In genomic region chr4:63344295-63344694, GRCm38 (mm10) we compare ENCODE assay signal across 16 mouse cellular contexts. TPM values are rescaled to one million over a fixed set of nuclear protein-coding genes. Genes with fewer than 3 reads are reported as not detected.
DNase-seq lines count a peak whose midpoint lies in the region; ATAC-seq and TF ChIP-seq lines count a peak whose summit lies in the region.
"Had no signal": no experiment of that assay in that cellular context is flagged by ENCODE, and none has a peak within 500 bp of the region (broad histone marks: within the 10 kb centered on the region; RNA-seq: fewer than 3 reads in every experiment).

Gene Orm1 (plus strand): TSS chr4:63344560.

- no peak within 1 kb of the TSS for H3K4me2 ChIP-seq in forebrain, embryonic 11.5 days (ENCODE audit: low read depth, low read length, severe bottlenecking)
- H3K4me2 ChIP-seq in forebrain, embryonic 14.5 days (ENCODE audit: low read length) = no peak within 1 kb of the TSS
- H3K4me2 ChIP-seq in forebrain, embryonic 12.5 days = no peak within 1 kb of the TSS
- H3K4me2 ChIP-seq: hindbrain, embryonic 15.5 days had no signal

- no peak for ATAC-seq in forebrain, embryonic 11.5 days (replicated peaks; ENCODE audit: low FRiP score)
- ATAC-seq in forebrain, embryonic 14.5 days = no peak
- peak; percentile 69 for ATAC-seq in megakaryocyte, adult 5-6 weeks (ENCODE audit: poor library complexity, severe bottlenecking)
- no peak for ATAC-seq in forebrain, embryonic 12.5 days (ENCODE audit: low FRiP score)

- no peaks in the 10 kb centered on the region for H3K4me1 ChIP-seq in forebrain, embryonic 11.5 days (replicated peaks; ENCODE audit: control insufficient read depth, insufficient read depth, low read length)
- no peaks in the 10 kb centered on the region for H3K4me1 ChIP-seq in forebrain, embryonic 14.5 days (ENCODE audit: control insufficient read depth, insufficient read depth, low read length)
- peaks cover 8% of the 10 kb centered on the region; the same call in 1 of the 2 replicates for H3K4me1 ChIP-seq in brown adipose tissue, adult 24 weeks (ENCODE audit: control insufficient read depth, insufficient read depth, insufficient read length, low read length)
- H3K4me1 ChIP-seq in forebrain, embryonic 12.5 days = no peaks in the 10 kb centered on the region
- H3K4me1 ChIP-seq: megakaryocyte, embryonic 14.5 days had no signal

- no peaks in the 10 kb centered on the region for H3K9me3 ChIP-seq in forebrain, embryonic 11.5 days (ENCODE audit: control insufficient read depth, low read length)
- no peaks in the 10 kb centered on the region for H3K9me3 ChIP-seq in forebrain, embryonic 14.5 days (replicated peaks; ENCODE audit: control insufficient read depth, low read length)
- no peaks in the 10 kb centered on the region for H3K9me3 ChIP-seq in forebrain, embryonic 12.5 days
- H3K9me3 ChIP-seq: hindbrain, embryonic 15.5 days; megakaryocyte, embryonic 14.5 days had no signal

- H3K27me3 ChIP-seq in forebrain, embryonic 11.5 days (ENCODE audit: control insufficient read depth, insufficient read depth, low read length) = no peaks in the 10 kb centered on the region
- no peaks in the 10 kb centered on the region for H3K27me3 ChIP-seq in forebrain, embryonic 14.5 days (replicated peaks; ENCODE audit: control insufficient read depth, insufficient read depth, low read length)
- H3K27me3 ChIP-seq in C2C12 (ENCODE audit: control insufficient read depth, insufficient read depth, insufficient read length) = peaks cover 3% of the 10 kb centered on the region
- no peaks in the 10 kb centered on the region for H3K27me3 ChIP-seq in forebrain, embryonic 12.5 days
- H3K27me3 ChIP-seq: hindbrain, embryonic 15.5 days had no signal

- no peak within 1 kb of the TSS for H3K9ac ChIP-seq in forebrain, embryonic 11.5 days (ENCODE audit: low read length)
- no peak within 1 kb of the TSS for H3K9ac ChIP-seq in forebrain, embryonic 14.5 days (ENCODE audit: low read length)
- no peak within 1 kb of the TSS for H3K9ac ChIP-seq in forebrain, embryonic 12.5 days
- H3K9ac ChIP-seq: hindbrain, embryonic 15.5 days had no signal

- WGBS in forebrain, embryonic 11.5 days = 87% methylated on average over 8 of the region's 8 CpGs
- WGBS in forebrain, embryonic 14.5 days = 88% methylated on average over 8 of the region's 8 CpGs
- WGBS in forebrain, embryonic 12.5 days = 85% methylated on average over 8 of the region's 8 CpGs

- no peak for TF ChIP-seq CTCF in C2C12 (IDR thresholded peaks at IDR 0.05; ENCODE audit: control insufficient read depth, insufficient read depth, insufficient read length)

- peak; percentile 22 for DNase-seq in forebrain, embryonic 11.5 days (ENCODE audit: low spot score)
- DNase-seq in forebrain, embryonic 14.5 days (ENCODE audit: low spot score) = no peak
- no peak for DNase-seq in ovary, postnatal 14 days (ENCODE audit: low spot score)
- DNase-seq in cerebellum, adult 8-10 months = no peak
- DNase-seq: spleen, adult 18-20 months had no signal

- H3K4me3 ChIP-seq in forebrain, embryonic 11.5 days (ENCODE audit: low read depth, low read length) = no peak within 1 kb of the TSS
- H3K4me3 ChIP-seq in forebrain, embryonic 14.5 days (ENCODE audit: low read depth, low read length) = no peak within 1 kb of the TSS
- H3K4me3 ChIP-seq in C2C12 (ENCODE audit: insufficient read depth, poor library complexity, severe bottlenecking) = no peak within 1 kb of the TSS
- H3K4me3 ChIP-seq in brown adipose tissue, adult 24 weeks (ENCODE audit: insufficient read depth, low read depth, low read length) = no peak within 1 kb of the TSS
- no peak within 1 kb of the TSS for H3K4me3 ChIP-seq in forebrain, embryonic 12.5 days (replicated peaks)
- H3K4me3 ChIP-seq: hindbrain, embryonic 15.5 days; megakaryocyte, embryonic 14.5 days had no signal

- H3K27ac ChIP-seq in forebrain, embryonic 11.5 days (ENCODE audit: low read depth, low read length) = no peak within 1 kb of the TSS
- H3K27ac ChIP-seq in forebrain, embryonic 14.5 days (ENCODE audit: low read depth, low read length) = no peak within 1 kb of the TSS
- H3K27ac ChIP-seq in brown adipose tissue, adult 24 weeks (replicated peaks; ENCODE audit: low read depth, low read length) = no peak within 1 kb of the TSS; the same call in 1 of the 2 replicates
- H3K27ac ChIP-seq in forebrain, embryonic 12.5 days = no peak within 1 kb of the TSS
- H3K27ac ChIP-seq: hindbrain, embryonic 15.5 days had no signal

- no peaks in the 10 kb centered on the region for H3K36me3 ChIP-seq in forebrain, embryonic 11.5 days (ENCODE audit: control insufficient read depth, insufficient read depth, low read length)
- H3K36me3 ChIP-seq in forebrain, embryonic 14.5 days (ENCODE audit: control insufficient read depth, insufficient read depth, low read length) = no peaks in the 10 kb centered on the region
- H3K36me3 ChIP-seq in C2C12 (ENCODE audit: control insufficient read depth, insufficient read depth) = no peaks in the 10 kb centered on the region
- no peaks in the 10 kb centered on the region for H3K36me3 ChIP-seq in forebrain, embryonic 12.5 days (replicated peaks)
- H3K36me3 ChIP-seq: hindbrain, embryonic 15.5 days had no signal

- no peak within 1 kb of the TSS for H3ac ChIP-seq in C2C12 (ENCODE audit: control insufficient read depth, insufficient read length, low read depth)

- H3K79me3 ChIP-seq in C2C12 (ENCODE audit: low read depth) = no peaks in the 10 kb centered on the region

- H3K79me2 ChIP-seq in C2C12 (ENCODE audit: control insufficient read depth, insufficient read depth) = no peaks in the 10 kb centered on the region

TF ChIP-seq in C2C12, 6 proteins besides CTCF, POLR2A, EP300 and RAD21:
- no peak for TF ChIP-seq USF1 (IDR thresholded peaks at IDR 0.05; ENCODE audit: low read depth)
- TF ChIP-seq MYOD1 (IDR thresholded peaks at IDR 0.05; ENCODE audit: control insufficient read depth, insufficient read length, low read depth) = no peak
- no peak for TF ChIP-seq MYOG (IDR thresholded peaks at IDR 0.05; ENCODE audit: control insufficient read depth, extremely low read depth, insufficient read length)
- peak; percentile 65 for TF ChIP-seq CEBPB (IDR thresholded peaks at IDR 0.05; ENCODE audit: low read depth)
TF ChIP-seq in C2C12: peak in this region for 1.

RNA-seq across cellular contexts. Expression of gene Orm1, which starts in this region (rescaled TPM):
- not detected in 2 replicates for polyA plus RNA-seq in forebrain, embryonic 11.5 days (2014; fragmentation: Nextera tagmentation; extraction: Ambion mirVana)
- polyA plus RNA-seq in forebrain, embryonic 14.5 days (2014; fragmentation: Nextera tagmentation; extraction: Ambion mirVana) = not detected in 2 replicates
- polyA plus RNA-seq in C2C12 (2012; fragmentation: generic; extraction: Trizol) = 0.05 TPM
- polyA plus RNA-seq in brown adipose tissue, adult 24 weeks (2012; ENCODE audit: insufficient read depth, insufficient read length, missing spikeins) = 282 and 371 TPM in 2 replicates
- total RNA-seq in megakaryocyte, adult 5-6 weeks (2015) = 18.3 and 25.9 TPM in 2 replicates
- 28.3 and 30.2 TPM in 2 replicates for total RNA-seq in megakaryocyte, adult 5-6 weeks (2017)
- not detected in 2 replicates for polyA plus RNA-seq in forebrain, embryonic 12.5 days (2016; fragmentation: Nextera tagmentation; extraction: Ambion mirVana)
- total RNA-seq: layer of hippocampus, postnatal 10 days; monocyte, adult 5-6 weeks had no signal
- polyA plus RNA-seq: heart, embryonic 14.5 days; hindbrain, embryonic 15.5 days; kidney, embryonic 14.5 days; limb, embryonic 11.5 days had no signal

Comparison
In these comparisons a context has a peak if more than half of its experiments do, and no peak if none do; other contexts are left out.
1. RNA of gene Orm1 (polyA plus RNA-seq): 282 to 371 TPM in brown adipose tissue, adult 24 weeks; 0.05 TPM in C2C12 (single experiment), not detected in forebrain, embryonic 11.5 days, not detected in forebrain, embryonic 14.5 days and not detected in forebrain, embryonic 12.5 days; every median in the first group is over 100 times any median in the second.
2. Peak in DNase-seq in forebrain, embryonic 11.5 days; RNA of the gene not detected or under 1 TPM.